Mouse (Mus musculus) heart, adult 2 months (tissue): ENCODE results near the gene Lrrc38.

ENCODE experiments used
- EP300 ChIP-seq: fragments of 200-500 bp; IDR thresholded peaks from 2 replicates; pipeline ENCODE4 v1.6.1; 2011; ENCODE audit warnings: low read depth, low read length, control low read depth; ENCODE audit not compliant: insufficient read depth
- POLR2A ChIP-seq: fragments of 200-500 bp; IDR thresholded peaks from 2 replicates; pipeline ENCODE4 v1.6.1; 2011; ENCODE audit warnings: mild to moderate bottlenecking, low read depth, low read length, control low read depth; ENCODE audit not compliant: insufficient read depth

DNA sequence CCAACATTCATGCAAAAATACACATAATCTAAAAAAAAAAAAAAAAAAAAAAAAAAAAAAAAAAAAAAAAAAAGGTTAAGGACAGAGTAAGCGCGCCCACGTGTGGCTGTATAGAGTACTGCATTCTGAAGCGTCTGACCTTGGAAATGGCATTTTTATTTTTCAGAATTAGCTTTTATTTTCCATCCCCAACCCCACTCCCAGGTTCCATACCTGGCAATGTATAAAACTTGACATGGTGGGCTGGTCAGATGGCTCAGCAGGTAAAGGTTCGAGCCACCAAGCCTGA, 31.1 kb downstream of the Lrrc38 start:
- no peak for TF ChIP-seq POLR2A
- TF ChIP-seq EP300, result no peak
